Mouse (Mus musculus): ENCODE data around the gene Vmn1r225.
"Not testable (repeated sequence)": the region's sequence is repeated elsewhere in the genome, so short reads cannot be mapped to it uniquely, and the experiment has no call there.

Vmn1r225 gene

DNA sequence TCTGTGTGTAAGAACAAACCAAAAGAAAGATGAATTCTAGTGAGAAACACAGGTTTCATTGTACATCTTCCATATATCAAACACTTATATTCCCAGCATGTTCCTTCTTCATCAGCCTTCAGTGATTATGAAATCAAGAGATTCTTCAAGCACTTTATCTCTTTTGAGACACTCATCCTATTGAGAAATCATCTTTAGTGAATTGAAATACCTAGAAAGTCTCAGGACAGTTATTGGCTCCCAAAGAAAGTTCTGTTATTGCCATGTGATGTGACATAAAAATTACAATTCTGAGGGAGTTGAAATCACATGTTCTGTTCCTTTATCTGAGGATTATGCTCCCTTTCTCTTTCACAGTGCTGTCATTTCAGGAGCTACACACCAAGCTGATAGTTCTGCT lies at the start of gene Vmn1r225:
Gene Vmn1r225 (plus strand): TSS at position 301 of the 400 bp plus-strand sequence.
- DNase-seq (ENCODE audit: low spot score in 2 of 2) = no peak

DNA sequence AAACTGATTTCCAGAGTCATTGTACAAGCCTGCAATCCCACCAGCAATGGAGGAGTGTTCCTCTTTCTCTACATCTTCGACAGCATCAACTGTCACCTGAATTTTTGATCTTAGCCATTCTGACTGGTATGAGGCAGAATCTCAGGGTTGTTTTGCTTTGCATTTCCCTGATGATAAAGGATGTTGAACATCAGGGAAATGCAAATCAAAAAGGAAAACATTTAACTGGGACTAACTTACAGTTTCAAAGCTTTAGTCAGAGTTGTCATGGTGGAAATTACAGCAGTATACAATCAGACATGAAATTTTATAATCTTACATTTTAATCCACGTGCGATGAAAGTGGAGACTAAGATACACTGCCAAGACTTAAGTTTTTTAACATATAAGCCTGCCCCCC lies 24.6 kb upstream of the Vmn1r225 start:
- DNase-seq (ENCODE audit: low spot score in 2 of 2) = no peak

DNA sequence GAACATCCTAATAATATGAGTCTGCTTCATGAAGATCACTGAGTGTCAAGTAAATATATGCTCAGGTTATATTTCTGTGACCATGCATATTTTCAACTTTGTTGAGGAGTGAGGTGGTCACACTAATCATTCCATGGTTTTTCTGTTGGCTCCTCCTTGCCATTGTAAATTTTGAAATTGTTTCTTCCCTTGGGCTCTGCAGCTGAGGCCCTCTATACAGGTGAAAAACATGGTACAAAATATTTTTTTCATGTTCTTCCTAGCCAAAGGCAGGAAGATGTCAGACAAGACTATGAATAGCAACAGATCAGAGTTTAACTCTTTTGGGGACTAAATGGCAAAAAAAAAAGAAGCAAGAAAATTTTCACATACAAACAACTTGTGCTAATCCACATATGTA lies 16.7 kb upstream of the Vmn1r225 start, which contains the start of gene Vmn2r108:
Gene Vmn2r108 (minus strand): TSS at position 101 of the 400 bp plus-strand sequence.
- DNase-seq (ENCODE audit: low spot score in 2 of 2) = no peak

DNA sequence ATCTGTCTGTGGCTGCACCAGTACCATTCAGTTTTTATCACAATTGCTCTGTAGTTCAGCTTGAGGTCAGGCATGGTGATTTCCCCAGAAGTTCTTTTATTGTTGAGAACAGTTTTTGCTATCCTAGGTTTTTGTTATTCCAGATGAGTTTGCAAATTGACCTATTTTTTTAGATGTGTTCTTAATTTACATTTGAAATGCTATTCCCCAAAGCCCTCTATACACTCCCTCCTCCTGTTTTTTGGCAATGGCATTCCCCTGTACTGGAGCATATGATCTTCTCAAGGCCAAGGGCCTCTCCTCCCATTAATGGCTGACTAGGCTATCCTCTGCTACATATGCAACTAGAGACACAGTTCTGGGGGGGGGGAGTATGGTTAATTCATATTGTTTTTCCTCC lies 10.3 kb downstream of the Vmn1r225 start:
- DNase-seq (ENCODE audit: low spot score in 2 of 2) = not testable (repeated sequence)
